Mouse (Mus musculus) hindbrain, embryonic 12.5 days (tissue): Measurements from ENCODE around the gene Gpr141. TPM values are rescaled to one million over a fixed set of nuclear protein-coding genes. Genes with fewer than 3 reads are reported as not detected.

Experiments used
- ATAC-seq: fragments of 200-750 bp; cut with Nextera tagmentation; 2 replicates; pipeline ENCODE4 v1.8.0; 2017; ENCODE audit warnings: moderate TSS enrichment; ENCODE audit not compliant: low FRiP score
- H3K27ac ChIP-seq: fragments of 300-500 bp; sonication (generic); 2 replicates; pipeline ENCODE4 v1.5.1; 2016; ENCODE audit warnings: mild to moderate bottlenecking
- H3K27me3 ChIP-seq: fragments of 300-500 bp; sonication (generic); 2 replicates; pipeline ENCODE4 v1.6.1; 2016; ENCODE audit warnings: mild to moderate bottlenecking
- H3K36me3 ChIP-seq: fragments of 300-500 bp; sonication (generic); 2 replicates; pipeline ENCODE4 v1.6.1; 2016; ENCODE audit warnings: mild to moderate bottlenecking
- H3K4me1 ChIP-seq: fragments of 300-500 bp; sonication (generic); 2 replicates; pipeline ENCODE4 v1.6.1; 2016
- H3K4me2 ChIP-seq: fragments of 300-500 bp; sonication (generic); replicated peaks from 2 replicates; pipeline ENCODE4 v1.6.1; 2016; ENCODE audit warnings: mild to moderate bottlenecking
- H3K4me3 ChIP-seq: fragments of 300-500 bp; sonication (generic); 2 replicates; pipeline ENCODE4 v1.5.1; 2016; ENCODE audit warnings: mild to moderate bottlenecking
- H3K9ac ChIP-seq: fragments of 300-500 bp; sonication (generic); 2 replicates; pipeline ENCODE4 v1.6.1; 2016; ENCODE audit warnings: mild to moderate bottlenecking, moderate library complexity
- H3K9me3 ChIP-seq: fragments of 300-500 bp; sonication (generic); replicated peaks from 2 replicates; pipeline ENCODE4 v1.6.1; 2016; ENCODE audit warnings: mild to moderate bottlenecking
- WGBS: fragments of 180-500 bp; shearing (Covaris S2); methylation state at CpG from one replicate; pipeline ENCODE4 v1.1.7; 2016; 5-methylcytosine and 5-hydroxymethylcytosine counted together
- polyA plus RNA-seq: library from polyadenylated mRNA; unstranded; fragments of >200 nt; fragmentation: Nextera tagmentation; extraction: Ambion mirVana; gene quantifications from 2 replicates; pipeline ENCODE4 v1.2.1, GENCODE M21; 2016

Gpr141 gene
- polyA plus RNA-seq, 1 experiment from 2014 or later, result not detected

- H3K27ac ChIP-seq, result no peak overlapping the region
- H3K9me3 ChIP-seq, result no peaks in the 10 kb centered on the region
- no peak overlapping the region for H3K4me2 ChIP-seq
- no peak overlapping the region for H3K4me3 ChIP-seq
- no peaks in the 10 kb centered on the region for H3K36me3 ChIP-seq
- ATAC-seq, result no peak
- WGBS, result 39% methylated on average over 4 of the region's 4 CpGs
- no peaks in the 10 kb centered on the region for H3K4me1 ChIP-seq
- no peak overlapping the region for H3K9ac ChIP-seq
- no peaks in the 10 kb centered on the region for H3K27me3 ChIP-seq
These were observed 120.3 kb downstream of the Gpr141 start for GRCm38 (mm10) chr13:19703806-19704205.

DNA sequence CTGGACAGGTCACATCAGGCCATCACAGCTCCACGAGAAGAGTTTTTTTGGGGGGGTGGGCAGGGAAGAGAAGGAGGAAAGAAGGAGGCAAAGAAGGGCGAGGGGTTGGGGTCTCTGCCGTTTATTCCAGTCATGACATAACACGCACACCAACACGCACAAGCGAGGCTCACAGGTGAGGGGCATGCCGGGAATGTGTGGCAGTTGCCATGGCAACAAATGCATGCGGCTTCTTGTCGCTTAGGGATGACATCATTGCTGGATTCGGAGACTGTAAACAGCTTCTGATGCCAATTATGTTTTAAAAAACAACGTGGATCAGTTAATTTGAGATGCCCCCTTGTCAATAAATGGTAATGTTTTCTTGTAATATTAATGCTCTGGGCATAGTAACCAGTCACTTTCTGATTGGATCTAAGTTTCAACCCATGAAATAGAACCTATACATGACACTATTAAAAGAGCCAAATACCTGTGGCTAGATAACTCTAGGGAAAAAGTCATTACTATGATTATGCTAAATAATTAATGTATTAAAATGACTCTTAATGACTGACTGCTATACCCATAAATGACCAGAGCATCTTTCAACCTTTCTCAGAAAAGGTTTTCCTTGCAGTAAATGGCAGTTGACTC is 122.5 kb downstream of the Gpr141 start:
- Histone ChIP-seq H3K27ac (no peak overlapping the region), H3K9me3 (no peaks in the 10 kb centered on the region), H3K27me3 (peaks cover 7% of the 10 kb centered on the region; the same call in 1 of the 2 replicates), H3K4me3 (no peak overlapping the region), H3K4me2 (no peak overlapping the region), H3K36me3 (no peaks in the 10 kb centered on the region), H3K9ac (no peak overlapping the region), H3K4me1 (0 out of 2 replicates have a peak, but pooled peaks cover 3% of the 10 kb centered on the region)
- 77% methylated on average over 11 of the region's 11 CpGs for WGBS
- no peak; the same call in 1 of the 2 replicates for ATAC-seq

DNA sequence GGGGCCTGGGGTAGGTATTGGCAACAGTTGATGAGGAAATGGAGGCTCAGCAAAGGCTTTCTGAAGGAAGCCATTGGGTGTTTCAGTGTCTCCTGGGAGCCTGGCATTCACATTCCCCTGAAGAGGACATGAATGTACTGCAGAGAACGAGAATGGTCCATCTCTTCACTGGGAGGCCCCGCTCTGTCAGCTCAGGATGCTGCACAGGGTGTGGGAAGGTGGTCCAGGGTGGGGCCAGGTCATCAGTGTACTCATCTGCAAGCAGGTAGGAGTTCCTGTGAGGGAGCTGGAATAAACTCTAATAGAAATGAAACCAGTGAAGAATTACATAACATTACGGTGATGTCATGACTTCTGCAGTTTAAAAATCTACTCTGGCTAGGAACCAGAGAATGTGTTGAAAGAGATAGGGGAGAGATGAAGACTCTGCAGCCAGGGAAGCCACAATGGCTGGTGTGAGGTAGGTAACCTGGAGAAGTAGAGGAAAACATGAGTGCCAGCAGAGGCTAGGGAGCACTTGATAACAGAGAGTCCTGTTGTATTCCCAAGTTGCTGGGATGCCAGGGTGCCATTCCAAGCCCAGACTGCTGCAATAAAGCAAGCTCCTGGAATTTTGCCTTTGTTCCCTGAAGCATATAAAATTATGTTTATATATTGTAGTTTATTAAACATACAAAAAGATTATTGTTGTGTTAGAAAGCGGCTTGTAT is 123.2 kb downstream of the Gpr141 start:
- 85% methylated on average over 4 of the region's 4 CpGs for WGBS
- Histone ChIP-seq H3K4me3 (no peak overlapping the region), H3K9me3 (no peaks in the 10 kb centered on the region), H3K4me2 (no peak overlapping the region), H3K27me3 (peaks cover 7% of the 10 kb centered on the region; the same call in 1 of the 2 replicates), H3K9ac (no peak overlapping the region), H3K36me3 (no peaks in the 10 kb centered on the region), H3K4me1 (0 out of 2 replicates have a peak, but pooled peaks cover 3% of the 10 kb centered on the region), H3K27ac (no peak overlapping the region)
- no peak for ATAC-seq

Other genes with a start within 250 kb of the Gpr141 start
- 17.7 and 19.5 TPM in 2 replicates for gene Epdr1, start 204.3 kb downstream of the Gpr141 start, polyA plus RNA-seq
- gene Sfrp4, start 201.2 kb downstream of the Gpr141 start, polyA plus RNA-seq, result 1.2 and 1.4 TPM in 2 replicates
- gene Nme8, start 126.5 kb downstream of the Gpr141 start, polyA plus RNA-seq, result not detected in 2 replicates